Mouse (Mus musculus) lung, embryonic 14.5 days (tissue): Measurements from ENCODE around the gene Thsd4. TPM values are rescaled to one million over a fixed set of nuclear protein-coding genes. Genes with fewer than 3 reads are reported as not detected.

Source experiments
- ATAC-seq: fragments of 200-750 bp; cut with Nextera tagmentation; 2 replicates; pipeline ENCODE4 v1.8.0; 2017; ENCODE audit warnings: mild to moderate bottlenecking, moderate TSS enrichment, moderate library complexity; ENCODE audit not compliant: insufficient read depth
- DNase-seq: peaks from one replicate; pipeline ENCODE4 v3.0.0-alpha.2; 2015
- H3K27ac ChIP-seq: fragments of 300-500 bp; sonication (generic); 2 replicates; pipeline ENCODE4 v1.5.1; 2014; ENCODE audit warnings: low read depth, mild to moderate bottlenecking, moderate library complexity
- H3K27me3 ChIP-seq: fragments of 300-500 bp; sonication (generic); 2 replicates; pipeline ENCODE4 v1.6.1; 2014; ENCODE audit warnings: low read length, control low read depth; ENCODE audit not compliant: insufficient read depth
- H3K36me3 ChIP-seq: fragments of 300-500 bp; sonication (generic); 2 replicates; pipeline ENCODE4 v1.6.1; 2014; ENCODE audit warnings: control low read depth; ENCODE audit not compliant: insufficient read depth
- H3K4me1 ChIP-seq: fragments of 300-500 bp; sonication (generic); 2 replicates; pipeline ENCODE4 v1.6.1; 2014; ENCODE audit warnings: antibody characterized with exemption, control low read depth; ENCODE audit not compliant: insufficient read depth
- H3K4me2 ChIP-seq: fragments of 300-500 bp; sonication (generic); 2 replicates; pipeline ENCODE4 v1.6.1; 2014; ENCODE audit warnings: mild to moderate bottlenecking
- H3K4me3 ChIP-seq: fragments of 300-500 bp; sonication (generic); 2 replicates; pipeline ENCODE4 v1.5.1; 2014; ENCODE audit warnings: low read depth, low read length
- H3K9ac ChIP-seq: fragments of 300-500 bp; sonication (generic); 2 replicates; pipeline ENCODE4 v1.6.1; 2014
- H3K9me3 ChIP-seq: fragments of 300-500 bp; sonication (generic); 2 replicates; pipeline ENCODE4 v1.6.1; 2016; ENCODE audit warnings: low read depth, low read length, control low read depth
- CTCF ChIP-seq: IDR thresholded peaks from 2 replicates; pipeline ENCODE4 v1.5.1; 2016; ENCODE audit warnings: antibody characterized with exemption, low read depth
- WGBS: fragments of 180-500 bp; shearing (Covaris S2); extraction: QIAGEN DNeasy Blood & Tissue Kit; methylation state at CpG from one replicate; pipeline ENCODE4 v1.1.7; 2014; 5-methylcytosine and 5-hydroxymethylcytosine counted together
- polyA plus RNA-seq: library from polyadenylated mRNA; unstranded; fragments of >200 nt; fragmentation: Nextera tagmentation; extraction: Ambion mirVana; gene quantifications from 2 replicates; pipeline ENCODE4 v1.2.1, GENCODE M21; 2014

Thsd4 gene
- polyA plus RNA-seq, 1 experiment from 2014 or later = 18.5 TPM

DNA sequence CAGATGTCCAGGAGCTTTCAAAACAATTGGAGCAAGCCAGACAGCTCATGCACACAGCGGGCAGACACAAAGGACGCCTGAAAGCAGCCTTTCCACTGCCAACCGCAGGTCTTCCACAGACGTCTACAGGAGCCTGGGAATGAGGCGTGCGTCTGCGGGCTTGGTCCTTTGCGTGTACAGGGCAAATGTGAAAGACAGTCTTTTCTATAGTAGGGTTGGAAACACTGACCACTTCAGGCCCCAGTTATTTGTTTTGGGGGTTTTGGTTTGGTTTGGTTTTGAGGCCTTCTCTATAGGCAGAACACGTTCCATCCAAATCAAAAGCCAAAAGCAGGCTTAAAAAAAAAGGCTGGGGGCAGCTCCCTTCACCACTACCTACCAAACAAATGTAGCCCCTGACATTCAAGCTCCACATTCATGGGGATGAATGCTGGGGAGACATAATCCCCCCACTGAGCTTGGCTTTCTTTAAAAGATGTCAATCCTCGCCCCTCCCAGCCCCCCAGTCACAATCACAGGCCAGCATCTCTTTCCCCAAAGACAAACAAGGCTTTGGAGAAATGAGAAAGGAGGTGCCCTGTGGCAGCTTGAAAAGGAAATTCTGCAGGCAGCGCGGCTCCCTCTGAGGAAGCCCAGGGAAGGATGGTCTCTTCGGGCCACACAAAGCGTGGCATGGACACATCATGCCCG lies 255.1 kb downstream of the Thsd4 start:
- DNase-seq (no peak), ATAC-seq (no peak)
- no peak overlapping the region for H3K27ac ChIP-seq
- H3K4me2 ChIP-seq = no peak overlapping the region
- 74% methylated on average over 15 of the region's 15 CpGs for WGBS
- no peak overlapping the region for H3K4me3 ChIP-seq
- no peak overlapping the region for H3K9ac ChIP-seq
- TF ChIP-seq CTCF = no peak
- peaks cover 12% of the 10 kb centered on the region for H3K4me1 ChIP-seq
- H3K9me3 ChIP-seq = no peaks in the 10 kb centered on the region
- H3K27me3 ChIP-seq = no peaks in the 10 kb centered on the region
- H3K36me3 ChIP-seq = no peaks in the 10 kb centered on the region

DNA sequence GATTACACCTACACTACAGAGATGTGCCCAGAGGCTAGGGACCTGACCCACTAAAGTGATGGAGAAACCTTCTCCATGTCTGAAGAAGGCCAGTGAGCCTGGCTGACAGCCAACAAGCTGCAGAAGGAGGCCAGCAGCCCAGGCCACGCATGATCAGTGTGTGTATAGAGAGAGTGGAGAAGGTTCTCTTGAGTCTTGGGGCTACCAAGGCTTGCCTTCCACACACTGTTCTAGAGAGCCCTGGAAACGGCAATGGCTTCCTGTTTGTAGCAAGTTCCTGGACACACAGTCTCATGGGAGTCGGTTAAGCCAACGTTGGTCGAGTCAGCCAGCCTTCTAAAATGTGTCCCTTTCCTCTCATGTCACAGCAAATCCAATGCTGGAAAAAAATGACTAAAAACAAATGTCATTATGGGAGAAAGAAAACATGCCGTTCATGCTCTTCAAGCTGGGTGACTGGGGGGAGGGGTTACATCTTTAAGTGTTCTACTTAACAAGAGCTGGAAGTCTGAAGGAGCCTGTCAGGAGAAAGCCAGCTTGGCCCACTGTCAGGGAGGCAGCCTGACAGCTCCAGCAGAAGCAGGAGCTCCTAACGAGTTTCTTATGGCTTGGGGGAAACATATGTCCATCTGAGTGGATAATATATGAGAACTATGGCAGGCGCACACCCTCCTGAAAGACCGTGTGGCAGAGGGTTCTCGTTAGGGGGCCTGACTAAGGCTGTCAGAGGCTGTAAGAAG lies 257.1 kb downstream of the Thsd4 start:
- H3K27ac ChIP-seq = peak overlapping the region; percentile 1; the same call in 1 of the 2 replicates
- peak; percentile 38; the same call in 1 of the 2 replicates for ATAC-seq
- peaks cover 12% of the 10 kb centered on the region for H3K4me1 ChIP-seq
- no peaks in the 10 kb centered on the region for H3K27me3 ChIP-seq
- H3K9ac ChIP-seq = no peak overlapping the region; the same call in 1 of the 2 replicates
- no peak overlapping the region for H3K4me2 ChIP-seq
- H3K36me3 ChIP-seq = no peaks in the 10 kb centered on the region
- no peak overlapping the region for H3K4me3 ChIP-seq
- H3K9me3 ChIP-seq = no peaks in the 10 kb centered on the region
- DNase-seq = peak; percentile 63
- TF ChIP-seq CTCF = no peak
- 32% methylated on average over 10 of the region's 10 CpGs for WGBS

DNA sequence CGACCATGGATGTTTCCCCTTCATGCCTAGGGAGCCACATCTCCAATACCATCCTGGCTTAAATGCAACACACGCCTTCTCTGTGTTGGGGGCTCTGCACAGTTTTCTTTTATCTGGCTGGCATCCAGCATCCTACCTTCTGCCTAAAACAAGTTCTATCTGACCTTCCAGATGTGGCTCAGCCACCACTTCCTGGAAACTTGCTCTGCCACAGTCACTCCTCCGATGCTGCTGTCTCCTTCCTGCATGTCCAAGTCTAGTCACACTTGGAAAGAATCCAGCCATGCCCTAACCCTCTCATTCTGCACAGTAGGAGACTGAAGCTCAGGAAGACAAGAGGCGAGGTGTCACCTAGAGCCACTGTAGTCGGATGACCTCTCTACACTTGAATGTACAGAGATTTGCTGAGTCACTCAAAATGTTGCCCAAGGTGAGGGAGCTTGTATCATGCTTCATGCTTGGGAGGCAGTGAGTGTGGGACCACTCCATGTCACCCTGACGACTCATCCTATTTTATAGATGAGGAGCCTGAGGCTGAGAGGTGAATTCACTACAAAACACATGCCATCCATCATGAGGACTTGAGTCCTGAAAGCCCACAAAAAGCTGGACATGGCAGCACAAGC lies 259.2 kb downstream of the Thsd4 start:
- no peaks in the 10 kb centered on the region for H3K36me3 ChIP-seq
- 68% methylated on average over 6 of the region's 6 CpGs for WGBS
- H3K4me1 ChIP-seq = peaks cover 12% of the 10 kb centered on the region
- no peak overlapping the region for H3K9ac ChIP-seq
- H3K4me3 ChIP-seq = no peak overlapping the region
- no peak for TF ChIP-seq CTCF
- DNase-seq (no peak), ATAC-seq (no peak)
- H3K27me3 ChIP-seq = no peaks in the 10 kb centered on the region
- H3K9me3 ChIP-seq = no peaks in the 10 kb centered on the region
- no peak overlapping the region for H3K4me2 ChIP-seq
- H3K27ac ChIP-seq = no peak overlapping the region

DNA sequence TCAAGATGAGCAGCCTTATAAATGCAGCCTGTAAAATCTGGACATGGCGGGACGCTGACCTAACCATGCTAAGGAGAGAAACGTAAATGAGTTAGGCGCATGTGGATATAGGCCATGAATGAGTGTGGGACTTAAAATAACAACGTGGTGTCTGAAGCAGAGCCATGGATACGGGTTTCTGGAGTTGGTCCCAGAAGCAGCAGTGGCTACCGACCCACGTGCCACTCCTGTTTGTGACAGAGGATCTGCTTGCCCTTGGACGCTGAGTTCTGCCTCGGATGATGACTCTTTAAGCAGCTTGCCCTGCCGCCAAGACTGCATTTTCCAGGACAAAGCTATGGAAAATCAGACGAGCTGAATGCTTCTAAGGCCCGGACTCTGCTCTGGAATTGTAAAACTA lies 262.2 kb downstream of the Thsd4 start:
- ATAC-seq = no peak
- peaks cover 3% of the 10 kb centered on the region for H3K4me1 ChIP-seq
- WGBS = 76% methylated on average over 13 of the region's 13 CpGs
- no peak overlapping the region for H3K4me3 ChIP-seq
- no peak overlapping the region for H3K4me2 ChIP-seq
- H3K9ac ChIP-seq = no peak overlapping the region
- H3K27ac ChIP-seq = no peak overlapping the region
- no peak for DNase-seq
- no peaks in the 10 kb centered on the region for H3K36me3 ChIP-seq
- no peak for TF ChIP-seq CTCF
- H3K9me3 ChIP-seq = no peaks in the 10 kb centered on the region
- H3K27me3 ChIP-seq = no peaks in the 10 kb centered on the region

DNA sequence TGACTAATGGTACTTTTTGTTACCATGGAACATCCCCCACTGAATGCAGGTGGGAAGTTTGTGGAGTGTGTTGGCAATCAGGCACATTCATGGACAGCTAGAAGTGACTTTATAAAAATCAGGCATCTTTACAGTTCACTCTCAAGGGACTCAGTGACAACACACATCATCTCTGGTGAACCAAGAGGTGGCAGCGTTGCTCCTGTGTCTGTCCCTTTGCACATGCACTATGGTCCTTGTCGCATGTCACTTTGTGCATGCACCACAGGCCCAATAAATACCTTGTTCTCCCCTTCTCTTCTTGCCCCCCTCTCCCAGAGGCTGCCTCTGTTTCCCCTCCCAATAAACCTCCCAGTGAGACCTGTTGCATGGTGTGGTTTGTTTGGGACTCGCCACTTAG lies 270.1 kb downstream of the Thsd4 start:
- H3K4me1 ChIP-seq = no peaks in the 10 kb centered on the region
- no peak overlapping the region for H3K4me2 ChIP-seq
- no peak overlapping the region for H3K9ac ChIP-seq
- no peak overlapping the region for H3K27ac ChIP-seq
- H3K27me3 ChIP-seq = no peaks in the 10 kb centered on the region
- no peaks in the 10 kb centered on the region for H3K9me3 ChIP-seq
- peak; percentile 74 for TF ChIP-seq CTCF
- H3K4me3 ChIP-seq = no peak overlapping the region
- H3K36me3 ChIP-seq = no peaks in the 10 kb centered on the region
- 59% methylated on average over 3 of the region's 3 CpGs for WGBS
- ATAC-seq (peak; percentile 35; the same call in 1 of the 2 replicates), DNase-seq (peak; percentile 60)

DNA sequence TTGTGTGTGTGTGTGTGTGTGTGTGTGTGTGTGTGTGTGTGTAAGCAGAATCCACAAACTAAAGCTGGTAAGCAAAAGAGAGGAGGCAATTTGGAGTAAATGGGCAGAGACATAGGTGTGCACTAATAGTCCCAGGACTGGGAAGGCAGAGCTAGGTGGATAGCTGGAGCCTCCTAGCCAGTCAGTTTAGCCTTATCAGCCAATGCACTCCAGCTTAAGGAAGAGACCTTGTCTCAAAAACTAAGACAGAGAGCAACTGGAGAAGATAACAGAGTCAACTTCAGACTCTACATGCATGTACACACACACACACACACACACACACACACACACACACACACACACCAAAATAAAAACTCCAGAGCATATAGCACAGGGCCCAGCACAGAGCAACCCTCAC lies 271.4 kb downstream of the Thsd4 start:
- Histone ChIP-seq H3K27me3 (no peaks in the 10 kb centered on the region), H3K4me1 (no peaks in the 10 kb centered on the region), H3K4me2 (no peak overlapping the region), H3K9ac (no peak overlapping the region), H3K9me3 (no peaks in the 10 kb centered on the region), H3K4me3 (no peak overlapping the region), H3K27ac (no peak overlapping the region), H3K36me3 (no peaks in the 10 kb centered on the region)
- no peak for ATAC-seq
- no peak for DNase-seq
- no peak for TF ChIP-seq CTCF

DNA sequence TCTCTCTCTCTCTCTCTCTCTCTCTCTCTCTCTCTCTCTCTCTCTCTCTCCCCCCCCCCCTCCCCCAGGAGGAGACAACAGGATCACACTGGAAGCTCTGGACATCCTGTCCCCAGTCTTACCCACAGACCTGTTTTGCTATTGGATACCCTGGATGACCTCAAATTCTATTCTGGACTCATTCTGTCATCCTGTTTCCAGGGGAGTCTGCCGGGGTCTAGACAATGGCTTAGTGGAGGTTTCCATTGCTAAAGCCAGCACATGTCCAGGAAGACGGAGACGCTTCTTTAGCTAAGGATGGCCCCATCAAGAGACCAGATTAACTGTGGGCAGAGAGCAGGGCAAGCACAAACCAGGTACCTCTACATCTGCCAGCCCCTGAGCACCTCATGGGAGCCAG lies 273.8 kb downstream of the Thsd4 start:
- no peak overlapping the region for H3K4me3 ChIP-seq
- DNase-seq = no peak
- H3K9me3 ChIP-seq = no peaks in the 10 kb centered on the region
- TF ChIP-seq CTCF = no peak
- H3K4me2 ChIP-seq = no peak overlapping the region
- no peak for ATAC-seq
- no peak overlapping the region for H3K9ac ChIP-seq
- H3K4me1 ChIP-seq = no peaks in the 10 kb centered on the region
- H3K27ac ChIP-seq = no peak overlapping the region
- WGBS = 79% methylated on average over 3 of the region's 3 CpGs
- H3K36me3 ChIP-seq = no peaks in the 10 kb centered on the region
- no peaks in the 10 kb centered on the region for H3K27me3 ChIP-seq
